Mouse (Mus musculus) lung, postnatal 0 days (tissue): ENCODE results near the gene Tenm3. TPM values are rescaled to one million over a fixed set of nuclear protein-coding genes. Genes with fewer than 3 reads are reported as not detected.

Experiments
- ATAC-seq: fragments of 200-750 bp; cut with Nextera tagmentation; 2 replicates; pipeline ENCODE4 v1.8.0; 2017; ENCODE audit warnings: moderate library complexity
- DNase-seq: peaks from one replicate; pipeline ENCODE4 v3.0.0-alpha.2; 2016; ENCODE audit warnings: low spot score
- H3K27ac ChIP-seq: fragments of 300-500 bp; sonication (generic); 2 replicates; pipeline ENCODE4 v1.5.1; 2014; ENCODE audit warnings: antibody characterized with exemption, mild to moderate bottlenecking, low read length, mixed read lengths
- H3K27me3 ChIP-seq: fragments of 300-500 bp; sonication (generic); replicated peaks from 2 replicates; pipeline ENCODE4 v1.6.1; 2014; ENCODE audit warnings: low read length, mixed read lengths; ENCODE audit not compliant: insufficient read depth
- H3K36me3 ChIP-seq: fragments of 300-500 bp; sonication (generic); 2 replicates; pipeline ENCODE4 v1.6.1; 2014; ENCODE audit warnings: low read length, mixed read lengths; ENCODE audit not compliant: insufficient read depth
- H3K4me1 ChIP-seq: fragments of 300-500 bp; sonication (generic); 2 replicates; pipeline ENCODE4 v1.6.1; 2014; ENCODE audit warnings: antibody characterized with exemption, low read depth, low read length, mixed read lengths; ENCODE audit not compliant: insufficient read depth
- H3K4me2 ChIP-seq: fragments of 300-500 bp; sonication (generic); replicated peaks from 2 replicates; pipeline ENCODE4 v1.6.1; 2014; ENCODE audit warnings: low read depth, mild to moderate bottlenecking, low read length, moderate library complexity, mixed read lengths
- H3K4me3 ChIP-seq: fragments of 300-500 bp; sonication (generic); 2 replicates; pipeline ENCODE4 v1.5.1; 2014; ENCODE audit warnings: low read depth, low read length
- H3K9ac ChIP-seq: fragments of 300-500 bp; sonication (generic); replicated peaks from 2 replicates; pipeline ENCODE4 v1.6.1; 2014; ENCODE audit warnings: low read depth, mild to moderate bottlenecking
- H3K9me3 ChIP-seq: fragments of 300-500 bp; sonication (generic); 2 replicates; pipeline ENCODE4 v1.6.1; 2016; ENCODE audit warnings: low read length, mixed read lengths
- CTCF ChIP-seq: IDR thresholded peaks from 2 replicates; pipeline ENCODE4 v1.5.1; 2016; ENCODE audit warnings: antibody characterized with exemption, mild to moderate bottlenecking
- EP300 ChIP-seq: IDR thresholded peaks from 2 replicates; pipeline ENCODE4 v1.6.1; 2016; ENCODE audit warnings: antibody characterized with exemption, mild to moderate bottlenecking, control low read depth
- WGBS: fragments of 180-500 bp; shearing (Covaris S2); extraction: QIAGEN DNeasy Blood & Tissue Kit; methylation state at CpG from one replicate; pipeline ENCODE4 v1.1.7; 2014; 5-methylcytosine and 5-hydroxymethylcytosine counted together
- polyA plus RNA-seq: library from polyadenylated mRNA; unstranded; fragments of >200 nt; fragmentation: Nextera tagmentation; extraction: Ambion mirVana; gene quantifications from 2 replicates; pipeline ENCODE4 v1.2.1, GENCODE M21; 2015

Tenm3 gene
- polyA plus RNA-seq, 1 experiment from 2014 or later, result 0.78 TPM

DNA sequence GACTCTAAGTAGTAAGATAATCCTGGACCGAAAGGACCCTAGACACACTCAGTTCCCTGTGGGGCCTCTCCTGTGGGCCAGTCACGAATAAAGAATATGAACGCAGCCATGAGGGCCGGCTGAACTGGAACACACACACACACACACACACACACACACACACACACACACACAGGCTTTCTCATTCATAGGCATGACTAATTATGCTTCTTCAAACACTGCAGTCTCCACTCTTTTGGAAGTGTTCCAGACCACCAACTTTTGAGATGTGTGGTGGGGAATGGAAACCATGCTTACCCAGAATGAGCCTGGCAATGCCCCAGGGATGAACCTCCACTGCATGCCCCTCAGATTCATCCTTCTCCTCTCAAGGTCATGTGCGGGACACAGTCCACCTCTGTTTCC, 45.8 kb downstream of the Tenm3 start:
- Histone ChIP-seq H3K36me3 (no peaks in the 10 kb centered on the region), H3K4me2 (no peak overlapping the region), H3K4me3 (no peak overlapping the region), H3K9me3 (no peaks in the 10 kb centered on the region), H3K4me1 (no peaks in the 10 kb centered on the region), H3K9ac (no peak overlapping the region), H3K27ac (no peak overlapping the region), H3K27me3 (no peaks in the 10 kb centered on the region)
- no peak for TF ChIP-seq EP300
- TF ChIP-seq CTCF, result no peak
- ATAC-seq, result no peak
- DNase-seq, result no peak
- WGBS, result 80% methylated on average over 4 of the region's 5 CpGs

DNA sequence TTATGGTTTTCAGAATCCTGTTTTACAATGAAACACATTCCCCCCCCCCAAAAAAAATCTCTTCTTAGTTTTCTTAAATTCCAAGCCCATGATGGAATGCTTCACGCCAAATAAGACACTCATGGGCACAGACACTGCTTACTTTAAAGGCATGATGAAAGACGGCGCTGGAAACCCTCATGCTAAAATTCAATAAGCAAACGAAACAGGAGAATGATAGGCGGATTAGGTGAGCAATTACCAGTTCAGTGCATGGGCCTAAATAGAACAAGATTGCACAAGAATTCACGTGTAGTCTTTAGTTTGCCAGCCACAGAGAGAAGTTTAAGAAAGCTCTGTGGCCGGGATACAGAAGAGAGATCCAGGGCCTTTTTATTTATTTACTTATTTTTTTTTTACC, 49.5 kb downstream of the Tenm3 start:
- no peak for TF ChIP-seq CTCF
- no peak for TF ChIP-seq EP300
- Histone ChIP-seq H3K27ac (no peak overlapping the region), H3K9me3 (no peaks in the 10 kb centered on the region), H3K4me1 (no peaks in the 10 kb centered on the region), H3K27me3 (no peaks in the 10 kb centered on the region; the same call in 1 of the 2 replicates), H3K4me3 (no peak overlapping the region), H3K4me2 (no peak overlapping the region), H3K9ac (no peak overlapping the region), H3K36me3 (no peaks in the 10 kb centered on the region)
- no peak for ATAC-seq
- 47% methylated on average over 7 of the region's 7 CpGs for WGBS
- DNase-seq, result no peak

- WGBS, result 86% methylated on average over 8 of the region's 8 CpGs
- no peak for TF ChIP-seq EP300
- no peak for TF ChIP-seq CTCF
- DNase-seq, result no peak
Observed at GRCm38 (mm10) chr8:48793729-48794128, 50.0 kb downstream of the Tenm3 start.

GRCm38 (mm10) chr8:48792587-48793326, 51.0 kb downstream of the Tenm3 start:
- no peaks in the 10 kb centered on the region for H3K4me1 ChIP-seq
- H3K9me3 ChIP-seq, result no peaks in the 10 kb centered on the region
- H3K36me3 ChIP-seq, result no peaks in the 10 kb centered on the region
- H3K27ac ChIP-seq, result no peak overlapping the region
- no peak overlapping the region for H3K9ac ChIP-seq
- no peaks in the 10 kb centered on the region; the same call in 1 of the 2 replicates for H3K27me3 ChIP-seq
- TF ChIP-seq CTCF (no peak), EP300 (no peak)
- 63% methylated on average over 10 of the region's 10 CpGs for WGBS
- DNase-seq (no peak), ATAC-seq (no peak)
- no peak overlapping the region for H3K4me2 ChIP-seq
- no peak overlapping the region for H3K4me3 ChIP-seq

More at GRCm38 (mm10) chr8:48793729-48794128, 50.0 kb downstream of the Tenm3 start:
- Histone ChIP-seq H3K27me3 (no peaks in the 10 kb centered on the region; the same call in 1 of the 2 replicates), H3K9ac (no peak overlapping the region), H3K9me3 (no peaks in the 10 kb centered on the region), H3K4me3 (no peak overlapping the region), H3K4me1 (no peaks in the 10 kb centered on the region), H3K36me3 (no peaks in the 10 kb centered on the region), H3K27ac (no peak overlapping the region), H3K4me2 (no peak overlapping the region)
- ATAC-seq, result no peak

GRCm38 (mm10) chr8:48783308-48783707, 60.4 kb downstream of the Tenm3 start:
- ATAC-seq, result no peak
- WGBS, result 87% methylated on average over 9 of the region's 9 CpGs
- Histone ChIP-seq H3K4me1 (no peaks in the 10 kb centered on the region), H3K9ac (no peak overlapping the region), H3K27ac (no peak overlapping the region), H3K27me3 (no peaks in the 10 kb centered on the region), H3K4me3 (no peak overlapping the region), H3K36me3 (no peaks in the 10 kb centered on the region), H3K4me2 (no peak overlapping the region), H3K9me3 (no peaks in the 10 kb centered on the region)
- DNase-seq, result no peak
- TF ChIP-seq EP300, result no peak
- TF ChIP-seq CTCF, result no peak

DNA sequence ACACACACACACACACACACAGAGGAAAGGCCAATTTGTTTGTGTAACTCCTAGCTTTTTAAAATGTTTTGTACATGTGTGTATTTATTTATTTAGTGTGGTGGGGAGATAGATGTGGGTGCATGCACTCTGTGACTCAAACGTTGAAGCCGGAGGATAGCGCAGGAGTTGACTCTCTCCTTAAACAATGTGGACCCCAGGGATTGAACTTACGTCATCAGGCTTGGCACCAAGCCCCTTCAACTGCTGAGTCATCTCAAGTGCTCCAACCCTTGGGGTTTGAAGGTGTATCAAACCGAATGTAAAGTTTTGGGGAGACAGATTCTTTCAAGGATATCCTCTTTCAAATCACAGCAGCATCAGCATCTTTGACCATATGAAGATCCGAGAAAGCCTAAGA, 63.1 kb downstream of the Tenm3 start:
- no peak for TF ChIP-seq CTCF
- no peak for TF ChIP-seq EP300
- DNase-seq, result no peak
- Histone ChIP-seq H3K27ac (no peak overlapping the region), H3K27me3 (0 out of 2 replicates have a peak, but pooled peaks cover 8% of the 10 kb centered on the region), H3K4me2 (no peak overlapping the region), H3K4me1 (no peaks in the 10 kb centered on the region), H3K4me3 (no peak overlapping the region), H3K9ac (no peak overlapping the region), H3K9me3 (no peaks in the 10 kb centered on the region), H3K36me3 (no peaks in the 10 kb centered on the region)
- WGBS, result 60% methylated on average over 6 of the region's 6 CpGs
- ATAC-seq, result no peak

GRCm38 (mm10) chr8:48779194-48779593, 64.6 kb downstream of the Tenm3 start:
- Histone ChIP-seq H3K36me3 (no peaks in the 10 kb centered on the region), H3K4me2 (no peak overlapping the region), H3K9ac (no peak overlapping the region), H3K27ac (no peak overlapping the region), H3K27me3 (0 out of 2 replicates have a peak, but pooled peaks cover 8% of the 10 kb centered on the region), H3K9me3 (no peaks in the 10 kb centered on the region), H3K4me3 (no peak overlapping the region), H3K4me1 (no peaks in the 10 kb centered on the region)
- no peak for DNase-seq
- ATAC-seq, result no peak
- TF ChIP-seq CTCF (no peak), EP300 (no peak)
- WGBS, result 56% methylated on average over 4 of the region's 4 CpGs
